Mouse (Mus musculus): ENCODE measurements at regions not wholly inside any gene's neighbourhood (a gene's known extent, or its start where the extent isn't known, plus 50 kb on each side); places are given as distances from the start of the nearest gene placed in this dataset.

- no peak overlapping the region for H3K4me3 ChIP-seq (ENCODE audit: control insufficient read depth in 1 of 2, insufficient read depth in 1 of 2, low read depth in 2 of 2, low read length in 2 of 2)
- no peaks in the 10 kb centered on the region for H3K79me2 ChIP-seq (ENCODE audit: control insufficient read depth, insufficient read depth, low read length, poor library complexity)
- no peaks in the 10 kb centered on the region for H3K9me3 ChIP-seq (replicated peaks; ENCODE audit: insufficient read depth, low read length)
- H3K27me3 ChIP-seq (ENCODE audit: control insufficient read depth in 1 of 2, insufficient read depth in 2 of 2, low read length in 2 of 2) = no peaks in the 10 kb centered on the region; a peak in 1 of 4 replicates
- no peaks in the 10 kb centered on the region for H3K4me1 ChIP-seq (ENCODE audit: control insufficient read depth in 1 of 2, insufficient read depth in 2 of 2, low read length in 2 of 2)
- H3K27ac ChIP-seq (ENCODE audit: control insufficient read depth, low read depth, low read length) = no peak overlapping the region
- no peak for TF ChIP-seq NRF1 (IDR thresholded peaks at IDR 0.05; ENCODE audit: insufficient read depth, low read depth, low read length, poor library complexity, severe bottlenecking)
- no peak for TF ChIP-seq TCF12 (IDR thresholded peaks at IDR 0.05; ENCODE audit: low read depth, low read length)
- TF ChIP-seq ELF1 (IDR thresholded peaks at IDR 0.05; ENCODE audit: low read depth, low read length) = no peak
- TF ChIP-seq SIN3A (IDR thresholded peaks at IDR 0.05; ENCODE audit: low read length) = no peak
- DNase-seq (ENCODE audit: low read depth, low spot score) = no peak
- no peaks in the 10 kb centered on the region; a peak in 1 of 4 replicates for H3K36me3 ChIP-seq (ENCODE audit: control insufficient read depth in 1 of 2, insufficient read depth in 2 of 2, low read length in 2 of 2)
- no peak overlapping the region for H3K9ac ChIP-seq (ENCODE audit: control insufficient read depth, low read depth, low read length, poor library complexity, severe bottlenecking)
Measured at GRCm38 (mm10) chr10:44849016-44849415, 218.0 kb upstream of the Prep start.

GRCm38 (mm10) chr10:44846765-44847164 is 220.2 kb upstream of the Prep start:
- DNase-seq (ENCODE audit: low read depth, low spot score) = no peak
- H3K9ac ChIP-seq (ENCODE audit: control insufficient read depth, low read depth, low read length, poor library complexity, severe bottlenecking) = no peak overlapping the region
- no peaks in the 10 kb centered on the region for H3K4me1 ChIP-seq (ENCODE audit: control insufficient read depth in 1 of 2, insufficient read depth in 2 of 2, low read length in 2 of 2)
- no peak overlapping the region for H3K27ac ChIP-seq (ENCODE audit: control insufficient read depth, low read depth, low read length)
- H3K27me3 ChIP-seq (ENCODE audit: control insufficient read depth in 1 of 2, insufficient read depth in 2 of 2, low read length in 2 of 2) = peaks cover 0 to 1% of the 10 kb centered on the region in 2 experiments; a peak in 1 of 4 replicates
- H3K9me3 ChIP-seq (replicated peaks; ENCODE audit: insufficient read depth, low read length) = no peaks in the 10 kb centered on the region
- no peaks in the 10 kb centered on the region for H3K79me2 ChIP-seq (ENCODE audit: control insufficient read depth, insufficient read depth, low read length, poor library complexity)
- no peaks in the 10 kb centered on the region; a peak in 1 of 4 replicates for H3K36me3 ChIP-seq (ENCODE audit: control insufficient read depth in 1 of 2, insufficient read depth in 2 of 2, low read length in 2 of 2)
- H3K4me3 ChIP-seq (ENCODE audit: control insufficient read depth in 1 of 2, insufficient read depth in 1 of 2, low read depth in 2 of 2, low read length in 2 of 2) = no peak overlapping the region
- no peak for TF ChIP-seq GABPA (IDR thresholded peaks at IDR 0.05; ENCODE audit: low read depth, low read length)
- TF ChIP-seq TBP (IDR thresholded peaks at IDR 0.05; ENCODE audit: low read depth, low read length) = no peak
- no peak for TF ChIP-seq TCF12 (IDR thresholded peaks at IDR 0.05; ENCODE audit: low read depth, low read length)
- TF ChIP-seq POLR2AphosphoS2 (IDR thresholded peaks at IDR 0.05; ENCODE audit: low read length) = no peak
- no peak for TF ChIP-seq MAX (IDR thresholded peaks at IDR 0.05; ENCODE audit: low read length)
- no peak for TF ChIP-seq MYC (IDR thresholded peaks at IDR 0.05; ENCODE audit: low read depth, low read length)
- TF ChIP-seq SMC3 (IDR thresholded peaks at IDR 0.05; ENCODE audit: low read depth, low read length) = no peak
- TF ChIP-seq ZKSCAN1 (IDR thresholded peaks at IDR 0.05; ENCODE audit: low read depth, low read length) = no peak
- no peak for TF ChIP-seq CHD2 (IDR thresholded peaks at IDR 0.05; ENCODE audit: low read length)
- TF ChIP-seq MEF2A (IDR thresholded peaks at IDR 0.05; ENCODE audit: extremely low read depth, insufficient replicate concordance, low read depth, low read length, poor library complexity, severe bottlenecking) = no peak
- TF ChIP-seq KAT2A (conservative IDR thresholded peaks at IDR 0.05; ENCODE audit: low read depth, low read length) = no peak
- TF ChIP-seq USF2 (IDR thresholded peaks at IDR 0.05; ENCODE audit: borderline replicate concordance in 1 of 2, insufficient read depth in 1 of 2, low read depth in 1 of 2, low read length in 2 of 2) = no peak
- TF ChIP-seq POLR2AphosphoS5 (IDR thresholded peaks at IDR 0.05; ENCODE audit: borderline replicate concordance, low read depth, low read length) = no peak
- TF ChIP-seq SIN3A (IDR thresholded peaks at IDR 0.05; ENCODE audit: low read length) = no peak
- no peak for TF ChIP-seq RCOR1 (IDR thresholded peaks at IDR 0.05; ENCODE audit: low read depth, low read length)
- no peak for TF ChIP-seq POLR2A (IDR thresholded peaks at IDR 0.05; ENCODE audit: control insufficient read depth in 1 of 2, insufficient read depth in 1 of 2, low read depth in 1 of 2, low read length in 2 of 2, poor library complexity in 1 of 2)
- TF ChIP-seq TAL1 (IDR thresholded peaks at IDR 0.05; ENCODE audit: low read length) = no peak
- no peak for TF ChIP-seq ELF1 (IDR thresholded peaks at IDR 0.05; ENCODE audit: low read depth, low read length)

Measured in MEL (cell line).